Mouse (Mus musculus) CH12.LX (cell line): ENCODE measurements around the gene Slc9a9. TPM values are rescaled to one million over a fixed set of nuclear protein-coding genes. Genes with fewer than 3 reads are reported as not detected.

Experiments
- DNase-seq: peaks from one replicate; pipeline ENCODE4 v3.0.0-alpha.2; 2013; ENCODE audit errors: extremely low read depth
- H3K27ac ChIP-seq: 2 replicates; pipeline ENCODE4 v1.5.1; 2012; ENCODE audit warnings: low read depth, mild to moderate bottlenecking, control low read depth, moderate library complexity; ENCODE audit not compliant: insufficient read depth
- H3K27me3 ChIP-seq: replicated peaks from 2 replicates; pipeline ENCODE3; 2012; ENCODE audit warnings: inconsistent platforms
- H3K36me3 ChIP-seq, 2 experiments: replicated peaks in 1 of 2; 2 replicates each; pipeline versions ENCODE3 to v1.6.1; 2012; ENCODE audit warnings: inconsistent platforms in 1 of 2, low read length in 1 of 2, mild to moderate bottlenecking in 1 of 2, mixed read lengths in 1 of 2, moderate library complexity in 1 of 2; ENCODE audit not compliant: control insufficient read depth in 1 of 2, insufficient read depth in 1 of 2
- H3K4me1 ChIP-seq, 2 experiments: 2 replicates each; pipeline ENCODE4 v1.6.1; 2012; ENCODE audit warnings: inconsistent platforms in 1 of 2, moderate library complexity in 1 of 2; ENCODE audit not compliant: insufficient read depth in 2 of 2, control insufficient read depth in 1 of 2
- H3K4me2 ChIP-seq: 2 replicates; pipeline ENCODE4 v1.6.1; 2012; ENCODE audit warnings: low read depth, mild to moderate bottlenecking, control low read depth; ENCODE audit not compliant: poor library complexity, insufficient read depth, severe bottlenecking
- H3K4me3 ChIP-seq, 3 experiments: fragments of 150-350 bp in 1 of 3; sonication (generic) in 1 of 3; replicated peaks in 1 of 3; 2 replicates each; pipeline versions ENCODE3 to v1.5.1; 2011 to 2012; ENCODE audit warnings: low read depth in 2 of 3, low read length in 2 of 3, mild to moderate bottlenecking in 2 of 3, moderate library complexity in 2 of 3, control low read depth in 1 of 3, improper control_type of control experiment in 1 of 3, inconsistent platforms in 1 of 3, mixed read lengths in 1 of 3; ENCODE audit not compliant: poor library complexity in 1 of 3
- H3K79me2 ChIP-seq: replicated peaks from 2 replicates; pipeline ENCODE4 v1.6.1; 2012; ENCODE audit warnings: mild to moderate bottlenecking, moderate library complexity; ENCODE audit not compliant: control insufficient read depth, poor library complexity, insufficient read depth, severe bottlenecking; ENCODE audit errors: extremely low read depth
- H3K9ac ChIP-seq: 2 replicates; pipeline ENCODE4 v1.6.1; 2012; ENCODE audit warnings: low read depth, mild to moderate bottlenecking, control low read depth, moderate library complexity; ENCODE audit not compliant: insufficient read depth
- H3K9me3 ChIP-seq: replicated peaks from 2 replicates; pipeline ENCODE3; 2012; ENCODE audit warnings: low read length, inconsistent platforms, mixed read lengths
- BHLHE40 ChIP-seq: IDR thresholded peaks from 2 replicates; pipeline ENCODE4 v1.6.1; 2011; ENCODE audit warnings: mild to moderate bottlenecking, low read depth, low read length, improper control_type of control experiment
- CHD2 ChIP-seq: IDR thresholded peaks from 2 replicates; pipeline ENCODE4 v1.6.1; 2011; ENCODE audit warnings: low read length, improper control_type of control experiment
- ELF1 ChIP-seq: IDR thresholded peaks from 2 replicates; pipeline ENCODE4 v1.6.1; 2014; ENCODE audit warnings: low read depth, mild to moderate bottlenecking, inconsistent platforms, low read length, improper control_type of control experiment
- EP300 ChIP-seq: IDR thresholded peaks from 2 replicates; pipeline ENCODE4 v1.6.1; 2011; ENCODE audit warnings: low read length, improper control_type of control experiment
- ETS1 ChIP-seq: conservative IDR thresholded peaks from 2 replicates; pipeline ENCODE4 v1.6.1; 2012; ENCODE audit warnings: low read depth, mild to moderate bottlenecking, inconsistent platforms, low read length, improper control_type of control experiment, moderate library complexity
- IRF4 ChIP-seq: IDR thresholded peaks from 2 replicates; pipeline ENCODE4 v1.6.1; 2014; ENCODE audit warnings: low read depth, mild to moderate bottlenecking, inconsistent platforms, low read length, improper control_type of control experiment
- KAT2A ChIP-seq: IDR thresholded peaks from 2 replicates; pipeline ENCODE4 v1.6.1; 2012; ENCODE audit warnings: low read length, improper control_type of control experiment, inconsistent platforms; ENCODE audit not compliant: insufficient replicate concordance
- MAX ChIP-seq: IDR thresholded peaks from 2 replicates; pipeline ENCODE4 v1.6.1; 2011; ENCODE audit warnings: low read length, improper control_type of control experiment
- MAZ ChIP-seq: IDR thresholded peaks from 2 replicates; pipeline ENCODE4 v1.6.1; 2012; ENCODE audit warnings: low read depth, mild to moderate bottlenecking, inconsistent platforms, low read length, improper control_type of control experiment, moderate library complexity
- MEF2A ChIP-seq: IDR thresholded peaks from 2 replicates; pipeline ENCODE4 v1.6.1; 2014; ENCODE audit warnings: low read depth, mild to moderate bottlenecking, inconsistent platforms, low read length, improper control_type of control experiment, borderline replicate concordance
- PAX5 ChIP-seq: IDR thresholded peaks from 2 replicates; pipeline ENCODE4 v1.6.1; 2012; ENCODE audit warnings: low read length, inconsistent platforms, mixed read lengths
- POLR2A ChIP-seq: IDR thresholded peaks from 2 replicates; pipeline ENCODE4 v1.6.1; 2011; ENCODE audit warnings: low read depth, mild to moderate bottlenecking, improper control_type of control experiment, low read length
- POLR2AphosphoS2 ChIP-seq: IDR thresholded peaks from 2 replicates; pipeline ENCODE4 v1.6.1; 2011; ENCODE audit warnings: low read depth, low read length, improper control_type of control experiment
- RCOR1 ChIP-seq: conservative IDR thresholded peaks from 2 replicates; pipeline ENCODE4 v1.6.1; 2012; ENCODE audit warnings: low read depth, mild to moderate bottlenecking, inconsistent platforms, low read length, improper control_type of control experiment
- SMC3 ChIP-seq: IDR thresholded peaks from 2 replicates; pipeline ENCODE4 v1.6.1; 2011; ENCODE audit warnings: low read depth, low read length, improper control_type of control experiment
- TBP ChIP-seq: conservative IDR thresholded peaks from 2 replicates; pipeline ENCODE4 v1.6.1; 2011; ENCODE audit warnings: low read depth, low read length, improper control_type of control experiment
- TCF12 ChIP-seq: IDR thresholded peaks from 2 replicates; pipeline ENCODE4 v1.6.1; 2014; ENCODE audit warnings: low read depth, mild to moderate bottlenecking, inconsistent platforms, low read length, improper control_type of control experiment
- ZNF384 ChIP-seq: IDR thresholded peaks from 2 replicates; pipeline ENCODE4 v1.6.1; 2012; ENCODE audit warnings: low read depth, low read length, improper control_type of control experiment, inconsistent platforms
- dilution Hi-C: fragments of 300-500 bp; cut with MboI; formaldehyde crosslinking; loops from 2 replicates; pipeline ENCODE4 v1.14.3; 2020; ENCODE audit warnings: low sequenced_read_pairs; ENCODE audit not compliant: extremely low pct_unique_long_range_greater_than_20kb, extremely low pct_ligation_motif_present
- in situ Hi-C: fragments of 300-500 bp; cut with MboI; formaldehyde crosslinking; loops from 3 replicates; pipeline ENCODE4 v1.14.3; 2019; ENCODE audit warnings: low sequenced_read_pairs, low pct_ligation_motif_present, low pct_unique_long_range_greater_than_20kb, mixed read lengths
- polyA plus RNA-seq: library from polyadenylated mRNA; unstranded; fragments of >175 nt; gene quantifications from 2 replicates; pipeline ENCODE4 v1.2.1, GENCODE M21; 2012; ENCODE audit warnings: low read depth; ENCODE audit not compliant: insufficient read length
- total RNA-seq, 2 experiments: library from RNA; depleted of rRNA; stranded (reverse); fragments of 300-350 nt in 1 of 2; fragments of >200 nt in 1 of 2; gene quantifications; 2 replicates each; pipeline ENCODE4 v1.2.3; 2012 to 2014

Slc9a9 gene
- total and polyA plus RNA-seq, 3 experiments = not detected

- Histone ChIP-seq H3K4me3 (no peak overlapping the region), H3K4me1 (no peaks in the 10 kb centered on the region), H3K79me2 (no peaks in the 10 kb centered on the region), H3K9me3 (peaks cover 18% of the 10 kb centered on the region), H3K27me3 (no peaks in the 10 kb centered on the region), H3K27ac (no peak overlapping the region), H3K4me2 (no peak overlapping the region), H3K36me3 (no peaks in the 10 kb centered on the region), H3K9ac (no peak overlapping the region)
- dilution Hi-C loops (no loop called here), in situ Hi-C loops (no loop called here)
- no peak for TF ChIP-seq IRF4
- DNase-seq = no peak
Observed at GRCm38 (mm10) chr9:95188362-95189217, 518.9 kb downstream of the Slc9a9 start.

- Histone ChIP-seq H3K4me2 (no peak overlapping the region), H3K36me3 (no peaks in the 10 kb centered on the region), H3K4me1 (no peaks in the 10 kb centered on the region), H3K9me3 (peaks cover 18% of the 10 kb centered on the region), H3K9ac (no peak overlapping the region), H3K79me2 (no peaks in the 10 kb centered on the region), H3K27me3 (no peaks in the 10 kb centered on the region), H3K4me3 (no peak overlapping the region), H3K27ac (no peak overlapping the region)
- in situ Hi-C loops = no loop called here
- DNase-seq = no peak
- TF ChIP-seq MAZ = no peak
- no peak for TF ChIP-seq BHLHE40
- TF ChIP-seq RCOR1 = no peak
- TF ChIP-seq PAX5 = no peak
- TF ChIP-seq KAT2A = no peak
- no peak for TF ChIP-seq EP300
- no peak for TF ChIP-seq TBP
- TF ChIP-seq ZNF384 = no peak
- no peak for TF ChIP-seq CHD2
- TF ChIP-seq MEF2A = no peak
- TF ChIP-seq POLR2A = no peak
- no peak for TF ChIP-seq POLR2AphosphoS2
- no peak for TF ChIP-seq ETS1
- TF ChIP-seq ELF1 = no peak
- no peak for TF ChIP-seq MAX
- no peak for TF ChIP-seq SMC3
- TF ChIP-seq TCF12 = no peak
- dilution Hi-C loops = no loop called here
Observed at GRCm38 (mm10) chr9:95189218-95189605, 519.5 kb downstream of the Slc9a9 start.
